Comparison of ENCODE assay signal across 9 mouse cellular contexts in the genomic region with DNA sequence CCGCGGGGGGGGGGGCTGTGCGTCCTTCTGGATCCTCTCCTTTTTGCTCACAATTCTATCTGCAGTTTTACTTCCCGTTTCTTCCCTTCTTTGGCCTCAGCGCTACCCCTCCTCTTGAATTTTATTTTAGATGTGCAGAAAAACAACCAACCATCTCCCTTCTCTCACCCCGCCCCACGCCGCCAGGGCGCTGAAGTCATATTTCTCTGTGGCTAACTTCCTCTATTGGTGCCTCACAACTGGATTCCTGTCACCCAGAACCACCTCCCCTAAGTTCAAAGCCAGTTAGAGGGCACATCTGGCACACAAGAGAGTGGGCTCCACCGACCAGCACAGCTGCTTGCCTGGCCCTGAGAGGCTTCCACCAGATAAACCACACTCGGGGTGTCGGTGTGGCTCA. TPM values are rescaled to one million over a fixed set of nuclear protein-coding genes. Genes with fewer than 3 reads are reported as not detected.
A peak's percentile ranks its signal among the peaks of the same experiment; 100 is the strongest.
DNase-seq lines count a peak whose midpoint lies in the region; ATAC-seq and TF ChIP-seq lines count a peak whose summit lies in the region.
"Had no signal": no experiment of that assay in that cellular context is flagged by ENCODE, and none has a peak within 500 bp of the region (broad histone marks: within the 10 kb centered on the region; RNA-seq: fewer than 3 reads in every experiment).

No protein-coding gene starts in this region.

- 43% methylated on average over 12 of the region's 12 CpGs for WGBS in heart, embryonic 15.5 days
- WGBS in liver, adult 2 months: 69% methylated on average over 12 of the region's 12 CpGs
- 56% methylated on average over 12 of the region's 12 CpGs for WGBS in olfactory bulb, adult 2 months

- H3K79me2 ChIP-seq in liver, adult 2 months (ENCODE audit: control insufficient read depth, insufficient read depth, low read length): no peaks in the 10 kb centered on the region

- DNase-seq in kidney, adult 9 months: peak; percentile 28
- no peak for DNase-seq in kidney, postnatal 14 days
- no peak for DNase-seq in liver, adult 2 months (ENCODE audit: extremely low read depth, low read depth, low spot score)
- DNase-seq in c-Kit-positive CD71-positive TER-119-positive erythroid progenitor cells, embryonic 14.5 days (ENCODE audit: low spot score): no peak
- no peak for DNase-seq in frontal cortex, postnatal 25 days (ENCODE audit: low spot score in 2 of 2)

- no peak for ATAC-seq in heart, embryonic 15.5 days (replicated peaks; ENCODE audit: insufficient number of reproducible peaks, insufficient read depth, low FRiP score, low read depth)

- H3K4me3 ChIP-seq in cortical plate, adult 2 months (ENCODE audit: insufficient read depth, low read length): no peak overlapping the region
- H3K4me3 ChIP-seq in heart, embryonic 15.5 days: no peak overlapping the region
- no peak overlapping the region for H3K4me3 ChIP-seq in liver, adult 2 months (ENCODE audit: insufficient read depth, low read depth, low read length)
- no peak overlapping the region for H3K4me3 ChIP-seq in olfactory bulb, adult 2 months (ENCODE audit: insufficient read depth, low read depth, low read length)

- H3K4me1 ChIP-seq in cortical plate, adult 2 months (ENCODE audit: control insufficient read depth, insufficient read depth, low read length): no peaks in the 10 kb centered on the region
- H3K4me1 ChIP-seq in heart, embryonic 15.5 days (replicated peaks): peaks cover 36% of the 10 kb centered on the region
- H3K4me1 ChIP-seq in liver, adult 2 months (ENCODE audit: control insufficient read depth, insufficient read depth, low read length): peaks cover 2% of the 10 kb centered on the region; the same call in 1 of the 2 replicates
- peaks cover 17% of the 10 kb centered on the region for H3K4me1 ChIP-seq in olfactory bulb, adult 2 months (ENCODE audit: control insufficient read depth, insufficient read depth, low read length)

- H3K9ac ChIP-seq in heart, embryonic 15.5 days: no peak overlapping the region
- H3K9ac ChIP-seq in liver, adult 2 months (ENCODE audit: low read depth, low read length): no peak overlapping the region

- H3K4me2 ChIP-seq in heart, embryonic 15.5 days: peak overlapping the region; percentile 69

- H3K27me3 ChIP-seq in heart, embryonic 15.5 days: no peaks in the 10 kb centered on the region
- no peaks in the 10 kb centered on the region for H3K27me3 ChIP-seq in liver, adult 2 months (ENCODE audit: control insufficient read depth, insufficient read depth, low read length)

- no peaks in the 10 kb centered on the region for H3K36me3 ChIP-seq in heart, embryonic 15.5 days
- no peaks in the 10 kb centered on the region for H3K36me3 ChIP-seq in liver, adult 2 months (ENCODE audit: control insufficient read depth, insufficient read depth, low read length)

- H3K9me3 ChIP-seq in heart, embryonic 15.5 days (replicated peaks): no peaks in the 10 kb centered on the region

- no peak for TF ChIP-seq CTCF in cortical plate, adult 2 months (IDR thresholded peaks at IDR 0.05; ENCODE audit: extremely low read depth, insufficient read depth, low read length)
- TF ChIP-seq CTCF in liver, adult 2 months (IDR thresholded peaks at IDR 0.05; ENCODE audit: low read depth, low read length): no peak
- no peak for TF ChIP-seq CTCF in olfactory bulb, adult 2 months (IDR thresholded peaks at IDR 0.05; ENCODE audit: insufficient read depth, low read depth, low read length)

- H3K27ac ChIP-seq in cortical plate, adult 2 months (ENCODE audit: insufficient read depth, low read length): peak overlapping the region; percentile 21; the same call in 1 of the 2 replicates
- peak overlapping the region; percentile 97 for H3K27ac ChIP-seq in heart, embryonic 15.5 days
- 0 out of 2 replicates have a peak overlapping the region, but pooled peaks have one; percentile 8 for H3K27ac ChIP-seq in liver, adult 2 months (replicated peaks; ENCODE audit: insufficient read depth, low read depth, low read length)
- peak overlapping the region; percentile 58; the same call in 1 of the 2 replicates for H3K27ac ChIP-seq in olfactory bulb, adult 2 months (ENCODE audit: insufficient read depth, low read depth, low read length)

- no peak for TF ChIP-seq POLR2A in cortical plate, adult 2 months (IDR thresholded peaks at IDR 0.05; ENCODE audit: extremely low read depth, insufficient read depth, low read length)
- no peak for TF ChIP-seq POLR2A in liver, adult 2 months (IDR thresholded peaks at IDR 0.05; ENCODE audit: extremely low read depth, insufficient read depth, low read length)
- no peak for TF ChIP-seq POLR2A in olfactory bulb, adult 2 months (IDR thresholded peaks at IDR 0.05; ENCODE audit: insufficient read depth, low read depth, low read length)

RNA-seq across cellular contexts. Expression of a gene that starts 16.5 kb away (rescaled TPM):
- polyA plus RNA-seq in cortical plate, adult 2 months (2012; rRNA removed): not detected in 2 replicates
- polyA plus RNA-seq in heart, embryonic 15.5 days (2015; fragmentation: Nextera tagmentation; extraction: Ambion mirVana): not detected in 2 replicates
- total RNA-seq in liver, adult 2 months (2014; rRNA removed): not detected in 2 replicates
- polyA plus RNA-seq in liver, adult 2 months (2012; rRNA removed): not detected in 2 replicates
- polyA plus RNA-seq in olfactory bulb, adult 2 months (2012; ENCODE audit: insufficient read depth, insufficient read length, low replicate concordance, missing spikeins): not detected in 2 replicates
- polyA plus RNA-seq: brain, embryonic 14.5 days had no signal

RNA-seq across cellular contexts. Expression of a gene that starts 22.8 kb away (rescaled TPM):
- polyA plus RNA-seq in cortical plate, adult 2 months (2012; rRNA removed): 26.3 and 26.6 TPM in 2 replicates
- 31.3 and 35.5 TPM in 2 replicates for polyA plus RNA-seq in heart, embryonic 15.5 days (2015; fragmentation: Nextera tagmentation; extraction: Ambion mirVana)
- total RNA-seq in liver, adult 2 months (2014; rRNA removed): 52.4 and 55.1 TPM in 2 replicates
- polyA plus RNA-seq in liver, adult 2 months (2012; rRNA removed): 8.7 and 9.0 TPM in 2 replicates
- 200 TPM in 1 of 2 replicates, not detected in the other for polyA plus RNA-seq in olfactory bulb, adult 2 months (2012; ENCODE audit: insufficient read depth, insufficient read length, low replicate concordance, missing spikeins)

Comparison
In these comparisons a context has a peak if more than half of its experiments do, and no peak if none do; other contexts are left out.
1. H3K27ac ChIP-seq: peak in every context shown above with its lines; median percentile 97 in heart, embryonic 15.5 days; 58 in olfactory bulb, adult 2 months; 21 in cortical plate, adult 2 months; 8 in liver, adult 2 months.